Mouse (Mus musculus) cortical plate, adult 2 months (tissue): ENCODE data around the gene Ccdc15.

Experiments
- CTCF ChIP-seq: fragments of 200-500 bp; IDR thresholded peaks from 2 replicates; pipeline ENCODE4 v1.5.1; 2011; ENCODE audit warnings: mild to moderate bottlenecking, control low read depth, low read length; ENCODE audit not compliant: insufficient read depth; ENCODE audit errors: extremely low read depth
- POLR2A ChIP-seq: fragments of 200-500 bp; IDR thresholded peaks from 2 replicates; pipeline ENCODE4 v1.6.1; 2011; ENCODE audit warnings: mild to moderate bottlenecking, low read length, control low read depth; ENCODE audit not compliant: insufficient read depth; ENCODE audit errors: extremely low read depth

- TF ChIP-seq CTCF (no peak), POLR2A (no peak)
These were observed 15.3 kb upstream of the Ccdc15 start for GRCm38 (mm10) chr9:37363551-37363950.
